Mouse (Mus musculus) ES-CJ7 (cell line): ENCODE data around the gene Ccdc17.

ENCODE experiments used
- DNase-seq: peaks from one replicate; pipeline ENCODE4 v3.0.0; 2011; ENCODE audit warnings: low read depth, low spot score

Ccdc17 gene

GRCm38 (mm10) chr4:116596379-116596778, at the start of gene Ccdc17:
Gene Ccdc17, plus strand, starts transcription at chr4:116596654.
- no peak for DNase-seq

- no peak for DNase-seq
Measured at GRCm38 (mm10) chr4:116550432-116550831, 46.0 kb upstream of the Ccdc17 start.

GRCm38 (mm10) chr4:116553035-116553434, 43.4 kb upstream of the Ccdc17 start:
- DNase-seq = no peak

GRCm38 (mm10) chr4:116555413-116556300, 40.8 kb upstream of the Ccdc17 start, which contains the start of gene Tmem69:
Gene Tmem69, minus strand, starts transcription at chr4:116555936.
- peak; percentile 86 for DNase-seq

GRCm38 (mm10) chr4:116556561-116557305, 39.7 kb upstream of the Ccdc17 start:
- DNase-seq = peak; percentile 96

- peak; percentile 96 for DNase-seq
Measured at GRCm38 (mm10) chr4:116557306-116558121, 38.9 kb upstream of the Ccdc17 start, which contains the start of gene Gpbp1l1. Gene Gpbp1l1, plus strand, starts transcription at chr4:116557658.

- DNase-seq = no peak
Measured at GRCm38 (mm10) chr4:116558151-116558882, 38.1 kb upstream of the Ccdc17 start.

GRCm38 (mm10) chr4:116595793-116596192, 661 bp upstream of the Ccdc17 start:
- DNase-seq = peak; percentile 43

GRCm38 (mm10) chr4:116596978-116597881, 776 bp downstream of the Ccdc17 start:
- DNase-seq = peak; percentile 93

GRCm38 (mm10) chr4:116612621-116613020, 16.2 kb downstream of the Ccdc17 start:
- DNase-seq = no peak

GRCm38 (mm10) chr4:116615237-116615636, 18.8 kb downstream of the Ccdc17 start:
- no peak for DNase-seq

DNA sequence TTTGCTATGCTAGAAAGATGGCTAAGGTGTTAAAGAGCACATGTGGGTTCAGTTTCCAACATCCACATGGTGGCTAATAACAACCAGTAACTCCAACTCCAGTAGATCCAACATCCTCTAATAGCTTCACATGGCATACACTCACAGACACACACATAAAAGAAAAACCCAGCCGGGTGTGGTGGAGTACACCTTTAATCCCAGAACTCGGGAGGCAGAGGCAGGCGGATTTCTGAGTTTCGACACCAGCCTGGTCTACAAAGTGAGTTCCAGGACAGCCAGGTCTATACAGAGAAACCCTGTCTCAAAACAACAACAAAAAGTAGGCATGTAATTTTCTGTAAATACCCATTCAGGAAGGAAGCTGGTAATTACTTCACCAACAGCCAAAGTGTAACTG, 28.4 kb downstream of the Ccdc17 start:
- DNase-seq = no peak

DNA sequence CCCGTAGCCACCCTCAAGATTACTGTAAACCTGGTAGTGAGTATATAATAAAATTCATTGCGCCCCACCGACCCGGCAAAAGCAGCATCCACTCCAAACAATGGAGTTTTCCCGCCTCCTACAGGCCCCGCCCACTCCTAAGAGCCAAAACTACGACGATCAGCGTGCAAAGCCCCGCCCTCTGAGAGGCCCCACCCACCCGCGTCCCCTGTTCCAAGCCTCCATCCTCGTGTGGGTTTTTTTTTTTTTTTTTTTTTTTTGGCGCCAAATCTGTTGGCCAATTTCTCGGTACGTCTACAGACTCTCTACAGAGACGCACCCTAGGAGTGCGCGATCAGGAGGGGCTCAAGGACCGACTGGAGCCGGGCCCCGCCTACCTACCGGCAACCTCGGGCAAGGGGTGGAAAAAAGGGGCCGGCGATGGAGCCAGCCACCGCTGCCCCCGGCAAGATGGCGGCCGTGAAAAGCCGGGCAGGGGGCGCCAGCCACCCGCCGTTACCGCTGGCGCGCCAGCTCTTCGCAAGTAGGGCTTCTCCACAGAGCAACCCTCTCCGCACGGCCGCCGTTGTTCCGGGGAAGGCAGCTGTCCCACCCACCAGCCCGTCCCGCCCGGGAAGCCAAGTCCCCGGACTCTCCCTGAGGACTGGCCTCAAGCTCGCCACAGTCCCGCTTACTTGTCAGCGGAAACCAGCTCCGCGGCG, 30.4 kb downstream of the Ccdc17 start:
- DNase-seq = peak; percentile 95

DNA sequence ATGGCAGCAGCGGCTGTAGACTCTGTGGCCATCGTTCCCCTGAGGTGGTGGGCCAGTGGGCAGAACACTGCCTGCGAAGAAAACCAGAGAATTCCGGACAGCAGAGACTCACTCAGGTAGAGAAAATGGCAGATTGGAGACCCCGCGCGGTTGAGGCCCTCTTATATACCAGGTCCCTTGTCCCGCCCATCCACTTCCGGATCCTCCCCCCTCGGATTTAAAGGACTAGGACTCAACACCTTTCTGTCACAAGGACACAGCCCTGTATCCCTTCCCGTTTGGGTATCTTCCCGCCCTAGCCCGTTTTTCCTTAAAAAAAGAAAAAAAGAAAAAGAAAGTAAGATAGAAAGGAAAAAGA, 30.9 kb downstream of the Ccdc17 start:
- DNase-seq = peak; percentile 92

DNA sequence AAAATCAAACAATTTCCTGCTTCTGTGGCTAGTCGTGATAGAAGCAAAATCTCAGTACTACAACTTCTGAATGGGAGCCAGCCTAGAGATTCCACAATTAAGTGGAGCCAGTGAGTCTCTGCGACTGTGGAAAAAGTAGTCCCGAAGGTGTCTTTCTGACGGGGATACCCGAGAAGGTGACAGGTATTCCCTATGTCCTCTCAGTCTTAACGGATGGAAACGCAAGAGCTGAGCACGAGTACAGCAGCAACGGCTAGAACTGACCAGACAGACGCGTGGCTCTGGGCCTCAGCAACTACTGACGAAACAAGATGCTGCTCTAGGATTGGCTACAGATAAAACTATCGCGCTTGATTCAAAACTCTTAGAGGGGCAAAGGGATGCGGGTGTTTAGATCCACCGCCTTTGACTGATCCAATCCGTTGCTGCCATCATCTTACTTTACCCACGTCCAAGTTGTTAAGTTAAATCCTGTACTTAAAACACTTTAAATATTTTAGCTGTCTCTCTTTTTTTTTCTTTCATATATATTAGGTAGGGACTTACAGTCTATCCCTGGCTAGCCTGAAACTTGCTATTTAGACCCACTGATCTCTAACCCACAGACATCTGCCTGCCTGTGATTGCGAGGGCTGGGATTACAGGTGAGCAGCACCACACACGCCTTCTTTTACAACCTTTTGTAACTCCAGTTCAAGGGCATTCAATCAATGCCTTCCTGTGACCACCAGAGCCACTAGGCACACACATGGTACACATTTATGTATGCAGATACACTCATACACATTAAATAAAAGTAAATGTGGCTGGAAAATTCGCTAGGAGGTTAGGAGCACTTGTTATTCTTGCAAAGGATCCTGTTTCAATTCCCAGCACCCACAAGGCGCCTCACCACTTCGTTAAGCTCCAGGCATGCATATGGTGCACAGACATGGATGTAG, 31.5 kb downstream of the Ccdc17 start, which contains the start of gene Nasp:
TSS of gene Nasp (minus strand) at position 220 of the 941 bp plus-strand sequence.
- peak; percentile 94 for DNase-seq

DNA sequence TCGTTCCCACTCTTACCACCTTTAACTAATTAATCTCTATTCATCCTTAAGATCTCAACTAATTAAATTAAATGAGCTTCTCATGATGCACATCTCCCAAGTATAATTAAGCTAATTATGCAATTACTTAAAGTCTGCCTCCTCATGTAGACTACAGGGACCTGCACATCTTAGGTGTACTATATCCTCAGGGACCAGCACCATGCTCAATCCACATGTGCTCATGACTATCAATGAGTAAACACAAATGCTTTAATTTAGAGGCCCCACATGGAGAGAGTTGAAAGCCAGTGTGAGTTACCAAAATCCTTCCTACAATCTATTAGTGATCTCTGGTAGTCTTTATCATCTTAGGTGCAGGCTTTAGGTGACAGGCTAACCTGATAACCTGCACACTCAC, 38.7 kb downstream of the Ccdc17 start:
- no peak for DNase-seq

- DNase-seq = no peak
Measured at GRCm38 (mm10) chr4:116638821-116639220, 42.4 kb downstream of the Ccdc17 start.

DNA sequence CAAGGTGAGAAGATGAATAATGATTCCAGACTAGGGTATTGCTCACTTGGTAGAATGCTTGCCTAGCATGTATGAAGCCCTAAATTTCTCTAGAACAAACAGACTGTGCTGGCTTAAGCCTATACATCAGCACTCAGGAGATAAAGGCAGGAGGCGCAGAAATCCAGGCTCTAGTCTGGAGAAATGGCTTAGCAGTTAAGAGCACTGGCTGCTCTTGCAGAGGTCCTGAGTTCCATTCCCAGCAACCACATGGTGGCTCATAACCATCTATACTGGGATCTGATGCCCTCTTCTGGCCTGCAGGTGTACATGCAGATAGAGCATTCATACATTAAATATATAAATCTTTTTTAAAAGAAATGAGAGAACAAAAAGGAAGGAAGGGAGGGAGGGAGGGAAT, 45.6 kb downstream of the Ccdc17 start:
- no peak for DNase-seq
